Mouse (Mus musculus): Measurements from ENCODE around the gene Scpep1. TPM values are rescaled to one million over a fixed set of nuclear protein-coding genes. Genes with fewer than 3 reads are reported as not detected.

Scpep1 gene
- total RNA-seq, 1 experiment from 2014 or later, result 48.1 TPM

GRCm38 (mm10) chr11:88981337-88981736 is 26.1 kb upstream of the Scpep1 start:
- no peak for ATAC-seq (replicated peaks; ENCODE audit: insufficient number of reproducible peaks, low FRiP score, low TSS enrichment, poor library complexity, severe bottlenecking)

GRCm38 (mm10) chr11:88977188-88977587 is 21.9 kb upstream of the Scpep1 start:
- ATAC-seq (replicated peaks; ENCODE audit: insufficient number of reproducible peaks, low FRiP score, low TSS enrichment, poor library complexity, severe bottlenecking), result no peak

DNA sequence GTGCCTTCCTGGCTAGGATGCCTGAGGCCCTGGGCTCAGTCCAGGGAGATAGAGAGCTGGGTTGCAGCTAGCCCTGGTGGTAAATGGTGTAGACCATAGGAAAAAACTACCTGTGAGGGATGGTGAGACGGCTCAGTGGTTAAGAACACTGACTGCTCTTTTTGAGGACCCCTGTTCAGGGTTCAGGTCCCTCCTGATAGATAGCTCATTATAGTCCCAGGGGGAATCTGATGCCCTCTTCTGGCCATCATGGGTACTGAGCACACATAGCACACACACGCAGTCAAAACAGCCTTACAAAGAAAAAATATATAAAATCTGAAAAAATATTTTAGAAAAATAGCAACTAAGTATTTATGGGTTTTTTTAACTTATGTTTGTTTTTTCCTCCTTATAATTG is 21.1 kb upstream of the Scpep1 start:
- ATAC-seq (replicated peaks; ENCODE audit: insufficient number of reproducible peaks, low FRiP score, low TSS enrichment, poor library complexity, severe bottlenecking), result no peak

- ATAC-seq (replicated peaks; ENCODE audit: insufficient number of reproducible peaks, low FRiP score, low TSS enrichment, poor library complexity, severe bottlenecking), result peak; percentile 90
Observed at GRCm38 (mm10) chr11:88973776-88974701, 18.8 kb upstream of the Scpep1 start.

- ATAC-seq (replicated peaks; ENCODE audit: insufficient number of reproducible peaks, low FRiP score, low TSS enrichment, poor library complexity, severe bottlenecking), result no peak
Observed at GRCm38 (mm10) chr11:88970202-88970732, 15.0 kb upstream of the Scpep1 start, which contains the start of gene Coil. Gene Coil, plus strand, starts transcription at chr11:88970252.

GRCm38 (mm10) chr11:88966881-88967361 is 11.7 kb upstream of the Scpep1 start, which contains the start of gene Elobl:
Gene Elobl, minus strand, starts transcription at chr11:88966931.
- no peak for ATAC-seq (replicated peaks; ENCODE audit: insufficient number of reproducible peaks, low FRiP score, low TSS enrichment, poor library complexity, severe bottlenecking)

GRCm38 (mm10) chr11:88958851-88959250 is 3.6 kb upstream of the Scpep1 start:
- no peak for ATAC-seq (replicated peaks; ENCODE audit: insufficient number of reproducible peaks, low FRiP score, low TSS enrichment, poor library complexity, severe bottlenecking)

DNA sequence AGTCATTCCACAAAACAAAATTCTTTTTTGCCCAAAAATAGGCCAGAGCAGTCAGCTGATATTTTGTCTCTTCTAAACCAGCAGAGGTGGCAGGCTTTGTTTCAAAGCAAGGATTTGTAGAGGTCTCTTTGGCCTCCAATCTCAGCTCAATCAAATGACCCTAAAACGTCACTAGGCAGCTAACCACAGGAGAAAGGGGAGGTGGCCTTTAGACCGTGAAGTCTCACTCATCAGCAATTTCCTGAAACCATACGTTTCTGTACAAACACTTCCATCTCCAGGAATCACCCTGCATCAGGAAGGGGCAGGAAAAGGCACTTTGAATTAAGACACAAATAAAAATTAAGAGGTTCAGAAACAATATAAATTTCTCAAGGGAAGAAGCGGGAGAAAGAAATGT is 462 bp downstream of the Scpep1 start:
- ATAC-seq (replicated peaks; ENCODE audit: insufficient number of reproducible peaks, low FRiP score, low TSS enrichment, poor library complexity, severe bottlenecking), result peak; percentile 55

- ATAC-seq (replicated peaks; ENCODE audit: insufficient number of reproducible peaks, low FRiP score, low TSS enrichment, poor library complexity, severe bottlenecking), result no peak
Observed at GRCm38 (mm10) chr11:88953582-88953981, 1.7 kb downstream of the Scpep1 start.

GRCm38 (mm10) chr11:88952117-88952516 is 3.1 kb downstream of the Scpep1 start:
- no peak for ATAC-seq (replicated peaks; ENCODE audit: insufficient number of reproducible peaks, low FRiP score, low TSS enrichment, poor library complexity, severe bottlenecking)

- ATAC-seq (replicated peaks; ENCODE audit: insufficient number of reproducible peaks, low FRiP score, low TSS enrichment, poor library complexity, severe bottlenecking), result no peak
Observed at GRCm38 (mm10) chr11:88951576-88951975, 3.7 kb downstream of the Scpep1 start.

DNA sequence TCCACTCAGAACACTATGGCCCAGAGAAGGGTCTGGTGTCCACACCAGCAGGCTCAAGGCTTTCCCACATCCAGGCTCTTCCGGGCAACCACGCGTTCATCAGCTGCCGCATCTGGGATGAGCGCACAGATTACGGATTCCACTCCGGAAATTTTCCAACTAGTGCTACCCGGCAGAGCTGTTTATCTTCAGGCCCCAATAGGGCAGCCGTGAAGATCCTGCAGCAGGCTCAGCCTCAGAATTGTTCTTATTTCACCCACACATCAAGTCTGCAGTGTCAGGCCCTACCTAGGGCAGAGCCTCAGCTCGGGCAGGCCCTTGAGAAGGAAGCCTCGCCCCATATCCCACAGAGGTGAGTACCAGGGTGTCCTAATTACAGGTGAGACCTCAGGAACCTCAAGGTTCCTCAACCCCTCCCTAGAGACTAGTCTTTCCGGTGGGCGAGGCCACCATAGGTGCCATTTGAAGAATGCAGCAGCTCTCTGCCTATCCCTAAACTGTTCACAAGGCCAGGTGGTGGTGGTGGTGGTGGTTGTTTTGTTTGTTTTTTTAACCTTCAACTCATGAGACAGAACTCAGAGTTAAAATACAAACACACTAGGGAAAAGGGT is 4.5 kb downstream of the Scpep1 start:
- no peak for ATAC-seq (replicated peaks; ENCODE audit: insufficient number of reproducible peaks, low FRiP score, low TSS enrichment, poor library complexity, severe bottlenecking)

GRCm38 (mm10) chr11:88949802-88950639 is 5.2 kb downstream of the Scpep1 start:
- no peak; the same call in 1 of the 2 replicates for ATAC-seq (replicated peaks; ENCODE audit: insufficient number of reproducible peaks, low FRiP score, low TSS enrichment, poor library complexity, severe bottlenecking)

- ATAC-seq (replicated peaks; ENCODE audit: insufficient number of reproducible peaks, low FRiP score, low TSS enrichment, poor library complexity, severe bottlenecking), result no peak
Observed at GRCm38 (mm10) chr11:88948896-88949295, 6.4 kb downstream of the Scpep1 start.

GRCm38 (mm10) chr11:88945971-88946585 is 9.2 kb downstream of the Scpep1 start:
- no peak for ATAC-seq (replicated peaks; ENCODE audit: insufficient number of reproducible peaks, low FRiP score, low TSS enrichment, poor library complexity, severe bottlenecking)

DNA sequence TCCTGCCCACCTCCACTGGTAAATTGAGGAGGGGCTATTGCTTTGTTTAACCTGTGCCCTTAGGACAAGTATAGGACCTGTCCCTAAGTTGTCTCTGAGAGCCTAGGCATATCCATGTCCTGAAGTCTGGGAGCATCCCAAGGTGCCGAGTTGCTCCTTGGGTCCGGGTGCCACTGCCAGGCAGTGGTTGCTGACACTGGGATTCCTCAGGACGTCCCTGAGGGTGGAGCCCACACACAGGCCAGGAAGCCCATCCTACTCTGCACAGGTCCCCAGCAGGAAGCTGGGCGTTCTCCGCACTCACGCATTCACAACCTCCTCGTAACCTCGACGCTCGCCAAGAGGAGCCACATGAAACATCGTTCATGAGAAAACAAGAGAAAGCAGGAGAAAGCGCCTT is 13.8 kb downstream of the Scpep1 start:
- ATAC-seq (replicated peaks; ENCODE audit: insufficient number of reproducible peaks, low FRiP score, low TSS enrichment, poor library complexity, severe bottlenecking), result no peak

GRCm38 (mm10) chr11:88939634-88940033 is 15.6 kb downstream of the Scpep1 start:
- ATAC-seq (replicated peaks; ENCODE audit: insufficient number of reproducible peaks, low FRiP score, low TSS enrichment, poor library complexity, severe bottlenecking), result no peak

DNA sequence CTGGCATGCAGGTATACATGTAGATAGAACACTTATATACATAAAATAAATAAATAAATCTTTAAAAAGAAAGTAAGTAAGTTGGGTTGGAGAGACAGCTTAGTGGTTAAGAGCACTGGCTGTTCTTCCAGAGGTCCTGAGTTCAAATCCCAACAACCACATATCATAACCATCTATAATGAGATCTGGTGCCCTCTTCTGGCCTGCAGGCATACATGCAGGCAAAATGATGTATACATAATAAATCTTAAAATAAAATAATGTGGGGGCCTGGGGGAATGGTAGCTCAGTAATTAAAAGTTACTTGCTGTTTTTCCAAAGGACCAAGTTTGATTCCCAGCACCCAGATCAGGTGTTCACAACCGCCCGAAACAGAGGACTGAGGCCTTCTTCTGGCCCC is 16.5 kb downstream of the Scpep1 start:
- no peak for ATAC-seq (replicated peaks; ENCODE audit: insufficient number of reproducible peaks, low FRiP score, low TSS enrichment, poor library complexity, severe bottlenecking)
